Mouse (Mus musculus) limb, embryonic 11.5 days (tissue): Measurements from ENCODE around the gene Pigc. TPM values are rescaled to one million over a fixed set of nuclear protein-coding genes. Genes with fewer than 3 reads are reported as not detected.
A peak's percentile ranks its signal among the peaks of the same experiment; 100 is the strongest.

Experiments used
- ATAC-seq: fragments of 200-750 bp; cut with Nextera tagmentation; 2 replicates; pipeline ENCODE4 v1.8.0; 2017; ENCODE audit warnings: low read depth; ENCODE audit not compliant: insufficient number of reproducible peaks, low FRiP score, low TSS enrichment
- DNase-seq: peaks from one replicate; pipeline ENCODE4 v3.0.0-alpha.2; 2015; ENCODE audit warnings: low spot score
- H3K27ac ChIP-seq: fragments of 300-500 bp; sonication (generic); replicated peaks from 2 replicates; pipeline ENCODE4 v1.5.1; 2014; ENCODE audit warnings: low read depth, mild to moderate bottlenecking, low read length
- H3K27me3 ChIP-seq: fragments of 300-500 bp; sonication (generic); 2 replicates; pipeline ENCODE4 v1.6.1; 2014; ENCODE audit warnings: mild to moderate bottlenecking, low read length, mixed read lengths; ENCODE audit not compliant: control insufficient read depth, insufficient read depth
- H3K36me3 ChIP-seq: fragments of 300-500 bp; sonication (generic); 2 replicates; pipeline ENCODE4 v1.6.1; 2014; ENCODE audit warnings: mild to moderate bottlenecking, low read length, moderate library complexity, mixed read lengths; ENCODE audit not compliant: control insufficient read depth, insufficient read depth
- H3K4me1 ChIP-seq: fragments of 300-500 bp; sonication (generic); 2 replicates; pipeline ENCODE4 v1.6.1; 2014; ENCODE audit warnings: low read length, mixed read lengths; ENCODE audit not compliant: control insufficient read depth, insufficient read depth
- H3K4me2 ChIP-seq: fragments of 300-500 bp; sonication (generic); 2 replicates; pipeline ENCODE4 v1.6.1; 2014; ENCODE audit warnings: low read depth, mild to moderate bottlenecking, moderate library complexity; ENCODE audit not compliant: severe bottlenecking
- H3K4me3 ChIP-seq: fragments of 300-500 bp; sonication (generic); 2 replicates; pipeline ENCODE4 v1.5.1; 2014; ENCODE audit warnings: low read depth, low read length
- H3K9ac ChIP-seq: fragments of 300-500 bp; sonication (generic); 2 replicates; pipeline ENCODE4 v1.6.1; 2014; ENCODE audit warnings: mild to moderate bottlenecking, low read length
- H3K9me3 ChIP-seq: fragments of 300-500 bp; sonication (generic); 2 replicates; pipeline ENCODE4 v1.6.1; 2016; ENCODE audit warnings: low read length; ENCODE audit not compliant: control insufficient read depth
- WGBS: fragments of 180-500 bp; shearing (Covaris S2); extraction: QIAGEN DNeasy Blood & Tissue Kit; methylation state at CpG from one replicate; pipeline ENCODE4 v1.1.7; 2014; 5-methylcytosine and 5-hydroxymethylcytosine counted together
- polyA plus RNA-seq: library from polyadenylated mRNA; unstranded; fragments of >200 nt; fragmentation: Nextera tagmentation; extraction: Ambion mirVana; gene quantifications from 2 replicates; pipeline ENCODE4 v1.2.1, GENCODE M21; 2014

Gene Pigc
- polyA plus RNA-seq, 1 experiment from 2014 or later = 49.8 TPM

- ATAC-seq = no peak
Observed at GRCm38 (mm10) chr1:161980046-161980445, 11.1 kb downstream of the Pigc start.

GRCm38 (mm10) chr1:161980626-161981298 lies 11.8 kb downstream of the Pigc start:
- H3K27me3 ChIP-seq = no peaks in the 10 kb centered on the region
- 70% methylated on average over 9 of the region's 9 CpGs for WGBS
- peaks cover 37% of the 10 kb centered on the region for H3K4me1 ChIP-seq
- H3K36me3 ChIP-seq = no peaks in the 10 kb centered on the region
- no peak overlapping the region for H3K4me2 ChIP-seq
- H3K4me3 ChIP-seq = no peak overlapping the region
- H3K9me3 ChIP-seq = no peaks in the 10 kb centered on the region
- DNase-seq (no peak), ATAC-seq (no peak)
- H3K27ac ChIP-seq = peak overlapping the region; percentile 75
- H3K9ac ChIP-seq = no peak overlapping the region

More at GRCm38 (mm10) chr1:161980046-161980445, 11.1 kb downstream of the Pigc start:
- H3K27me3 ChIP-seq = no peaks in the 10 kb centered on the region
- DNase-seq = no peak
- peaks cover 32% of the 10 kb centered on the region for H3K4me1 ChIP-seq
- no peak overlapping the region for H3K4me3 ChIP-seq
- no peak overlapping the region for H3K9ac ChIP-seq
- no peak overlapping the region for H3K4me2 ChIP-seq
- H3K27ac ChIP-seq = no peak overlapping the region
- no peaks in the 10 kb centered on the region for H3K9me3 ChIP-seq
- no peaks in the 10 kb centered on the region for H3K36me3 ChIP-seq
- WGBS = 77% methylated on average over 2 of the region's 2 CpGs

- Histone ChIP-seq H3K9me3 (no peaks in the 10 kb centered on the region), H3K27me3 (no peaks in the 10 kb centered on the region), H3K9ac (peak overlapping the region; percentile 46), H3K4me3 (no peak overlapping the region), H3K4me2 (no peak overlapping the region), H3K4me1 (peaks cover 31% of the 10 kb centered on the region), H3K27ac (peak overlapping the region; percentile 97), H3K36me3 (no peaks in the 10 kb centered on the region)
- no peak for ATAC-seq
- DNase-seq = peak; percentile 52
- 30% methylated on average over 6 of the region's 6 CpGs for WGBS
Observed at GRCm38 (mm10) chr1:161983451-161983850, 14.5 kb downstream of the Pigc start.

- WGBS = 3% methylated on average over 4 of the region's 4 CpGs
- peak; percentile 91 for ATAC-seq
- Histone ChIP-seq H3K9me3 (no peaks in the 10 kb centered on the region), H3K9ac (no peak overlapping the region; the same call in 1 of the 2 replicates), H3K36me3 (no peaks in the 10 kb centered on the region), H3K4me2 (no peak overlapping the region), H3K27ac (peak overlapping the region; percentile 97), H3K4me3 (no peak overlapping the region), H3K4me1 (peaks cover 31% of the 10 kb centered on the region), H3K27me3 (no peaks in the 10 kb centered on the region)
- DNase-seq = peak; percentile 79
Observed at GRCm38 (mm10) chr1:161983979-161984566, 15.1 kb downstream of the Pigc start.

GRCm38 (mm10) chr1:161990684-161991578 lies 21.9 kb downstream of the Pigc start:
- Histone ChIP-seq H3K9me3 (no peaks in the 10 kb centered on the region), H3K4me2 (no peak overlapping the region), H3K36me3 (no peaks in the 10 kb centered on the region), H3K4me3 (no peak overlapping the region), H3K9ac (no peak overlapping the region), H3K27me3 (no peaks in the 10 kb centered on the region), H3K27ac (peak overlapping the region; percentile 87), H3K4me1 (peaks cover 15% of the 10 kb centered on the region)
- 18% methylated on average over 10 of the region's 10 CpGs for WGBS
- ATAC-seq = peak; percentile 73; the same call in 1 of the 2 replicates
- peak; percentile 50 for DNase-seq

GRCm38 (mm10) chr1:161991846-161992245 lies 22.9 kb downstream of the Pigc start:
- Histone ChIP-seq H3K4me1 (peaks cover 15% of the 10 kb centered on the region), H3K4me2 (no peak overlapping the region; the same call in 1 of the 2 replicates), H3K27ac (peak overlapping the region; percentile 71; the same call in 1 of the 2 replicates), H3K9me3 (no peaks in the 10 kb centered on the region), H3K27me3 (no peaks in the 10 kb centered on the region), H3K9ac (no peak overlapping the region), H3K4me3 (no peak overlapping the region), H3K36me3 (no peaks in the 10 kb centered on the region)
- WGBS = 89% methylated on average over 11 of the region's 11 CpGs
- DNase-seq (no peak), ATAC-seq (no peak)

GRCm38 (mm10) chr1:161992389-161992788 lies 23.4 kb downstream of the Pigc start:
- no peak for DNase-seq
- peaks cover 15% of the 10 kb centered on the region for H3K4me1 ChIP-seq
- no peak for ATAC-seq
- H3K36me3 ChIP-seq = no peaks in the 10 kb centered on the region
- no peak overlapping the region for H3K4me2 ChIP-seq
- no peak overlapping the region for H3K4me3 ChIP-seq
- WGBS = 87% methylated on average over 7 of the region's 7 CpGs
- H3K9me3 ChIP-seq = no peaks in the 10 kb centered on the region
- H3K27me3 ChIP-seq = no peaks in the 10 kb centered on the region
- no peak overlapping the region for H3K9ac ChIP-seq
- no peak overlapping the region for H3K27ac ChIP-seq

- H3K4me3 ChIP-seq = no peak overlapping the region
- H3K27ac ChIP-seq = peak overlapping the region; percentile 98
- H3K9me3 ChIP-seq = no peaks in the 10 kb centered on the region
- H3K36me3 ChIP-seq = no peaks in the 10 kb centered on the region
- 68% methylated on average over 4 of the region's 4 CpGs for whole genome bisulfite sequencing
- H3K4me2 ChIP-seq = no peak overlapping the region
- H3K9ac ChIP-seq = no peak overlapping the region
- no peaks in the 10 kb centered on the region for H3K27me3 ChIP-seq
- no peak for ATAC-seq
- H3K4me1 ChIP-seq = peaks cover 17% of the 10 kb centered on the region
- DNase-seq = no peak
Observed at GRCm38 (mm10) chr1:161998781-161999180, 29.8 kb downstream of the Pigc start.
